Mouse (Mus musculus) cerebellum, adult 11 months (tissue): ENCODE measurements around the gene Pclo.
"Not testable (repeated sequence)": the region's sequence is repeated elsewhere in the genome, so short reads cannot be mapped to it uniquely, and the experiment has no call there.

Experiments used
- DNase-seq: peaks from one replicate; pipeline ENCODE4 v3.0.0; 2022

Pclo gene

GRCm38 (mm10) chr5:14691995-14692394, 177.3 kb downstream of the Pclo start:
- no peak for DNase-seq

GRCm38 (mm10) chr5:14696745-14697144, 182.0 kb downstream of the Pclo start:
- DNase-seq = no peak

- DNase-seq = no peak
Observed at GRCm38 (mm10) chr5:14700900-14701299, 186.2 kb downstream of the Pclo start.

- no peak for DNase-seq
Observed at GRCm38 (mm10) chr5:14705423-14705822, 190.7 kb downstream of the Pclo start.

GRCm38 (mm10) chr5:14707311-14707710, 192.6 kb downstream of the Pclo start:
- DNase-seq = no peak

GRCm38 (mm10) chr5:14723576-14723975, 208.9 kb downstream of the Pclo start:
- DNase-seq = no peak

- no peak for DNase-seq
Observed at GRCm38 (mm10) chr5:14728676-14729253, 214.0 kb downstream of the Pclo start.

- peak; percentile 87 for DNase-seq
Observed at GRCm38 (mm10) chr5:14750882-14751281, 236.2 kb downstream of the Pclo start.

GRCm38 (mm10) chr5:14766686-14767085, 252.0 kb downstream of the Pclo start:
- no peak for DNase-seq

- DNase-seq = no peak
Observed at GRCm38 (mm10) chr5:14782362-14783082, 267.8 kb downstream of the Pclo start.

GRCm38 (mm10) chr5:14793891-14794290, 279.2 kb downstream of the Pclo start:
- DNase-seq = peak; percentile 14

GRCm38 (mm10) chr5:14807136-14807535, 292.4 kb downstream of the Pclo start:
- DNase-seq = peak; percentile 36

- DNase-seq = no peak
Observed at GRCm38 (mm10) chr5:14833165-14833860, 318.6 kb downstream of the Pclo start.

- peak; percentile 27 for DNase-seq
Observed at GRCm38 (mm10) chr5:14834155-14834991, 319.7 kb downstream of the Pclo start.

GRCm38 (mm10) chr5:14853650-14854049, 338.9 kb downstream of the Pclo start:
- DNase-seq = no peak

- DNase-seq = not testable (repeated sequence)
Observed at GRCm38 (mm10) chr5:14885291-14885690, 370.6 kb downstream of the Pclo start.

GRCm38 (mm10) chr5:14892242-14892641, 377.5 kb downstream of the Pclo start:
- DNase-seq = no peak

GRCm38 (mm10) chr5:14903539-14903938, 388.8 kb downstream of the Pclo start:
- not testable (repeated sequence) for DNase-seq
